Mouse (Mus musculus) kidney, postnatal 0 days (tissue): ENCODE measurements at regions not wholly inside any gene's neighbourhood (a gene's known extent, or its start where the extent isn't known, plus 50 kb on each side); places are given as distances from the start of the nearest gene placed in this dataset.

Source experiments
- ATAC-seq: fragments of 200-750 bp; cut with Nextera tagmentation; replicated peaks from 2 replicates; pipeline ENCODE4 v1.8.0; 2017; ENCODE audit warnings: low read depth, moderate number of reproducible peaks, moderate TSS enrichment, moderate library complexity; ENCODE audit not compliant: low FRiP score
- DNase-seq: peaks from one replicate; pipeline ENCODE4 v3.0.0-alpha.2; 2016; ENCODE audit warnings: low spot score
- H3K27ac ChIP-seq: fragments of 300-500 bp; sonication (generic); 2 replicates; pipeline ENCODE4 v1.5.1; 2014; ENCODE audit warnings: mild to moderate bottlenecking
- H3K27me3 ChIP-seq: fragments of 300-500 bp; sonication (generic); 2 replicates; pipeline ENCODE4 v1.6.1; 2014; ENCODE audit warnings: low read length, mixed read lengths; ENCODE audit not compliant: insufficient read depth
- H3K36me3 ChIP-seq: fragments of 300-500 bp; sonication (generic); 2 replicates; pipeline ENCODE4 v1.6.1; 2014; ENCODE audit warnings: low read length, mixed read lengths; ENCODE audit not compliant: insufficient read depth
- H3K4me1 ChIP-seq: fragments of 300-500 bp; sonication (generic); replicated peaks from 2 replicates; pipeline ENCODE4 v1.6.1; 2014; ENCODE audit warnings: antibody characterized with exemption, low read length, mixed read lengths; ENCODE audit not compliant: insufficient read depth
- H3K4me2 ChIP-seq: fragments of 300-500 bp; sonication (generic); 2 replicates; pipeline ENCODE4 v1.6.1; 2014; ENCODE audit warnings: mild to moderate bottlenecking, low read length, moderate library complexity, mixed read lengths
- H3K4me3 ChIP-seq: fragments of 300-500 bp; sonication (generic); replicated peaks from 2 replicates; pipeline ENCODE4 v1.5.1; 2014; ENCODE audit warnings: low read depth, low read length
- H3K9ac ChIP-seq: fragments of 300-500 bp; sonication (generic); 2 replicates; pipeline ENCODE4 v1.6.1; 2014; ENCODE audit warnings: low read depth, low read length
- H3K9me3 ChIP-seq: fragments of 300-500 bp; sonication (generic); replicated peaks from 2 replicates; pipeline ENCODE4 v1.6.1; 2016; ENCODE audit warnings: low read length, inconsistent platforms, mixed read lengths
- CTCF ChIP-seq: IDR thresholded peaks from 2 replicates; pipeline ENCODE4 v1.5.1; 2016; ENCODE audit warnings: antibody characterized with exemption, low read depth, mild to moderate bottlenecking, moderate library complexity
- WGBS: fragments of 180-500 bp; shearing (Covaris S2); extraction: QIAGEN DNeasy Blood & Tissue Kit; methylation state at CpG from one replicate; pipeline ENCODE4 v1.1.7; 2014; 5-methylcytosine and 5-hydroxymethylcytosine counted together

DNA sequence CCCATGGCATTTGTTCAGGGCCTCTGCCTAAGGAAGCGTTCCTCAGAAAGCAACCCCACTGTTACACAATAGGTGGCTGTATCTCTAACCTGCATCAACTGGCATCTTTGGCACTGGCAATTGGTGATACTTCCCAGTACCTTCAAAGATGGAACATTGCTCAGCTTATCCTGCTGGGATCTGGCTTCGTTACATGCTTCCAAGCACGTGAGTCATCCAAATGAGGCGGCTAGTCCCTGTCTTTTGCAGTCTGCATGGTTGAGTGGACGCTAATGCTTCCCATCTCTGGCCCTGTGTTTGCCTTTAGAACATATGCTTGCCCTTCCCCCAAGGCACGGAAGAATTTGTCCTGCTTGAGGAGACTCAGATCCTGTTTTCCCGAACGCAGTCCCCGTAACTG lies 380.2 kb downstream of the Atp23 start:
- WGBS = 38% methylated on average over 9 of the region's 9 CpGs
- DNase-seq = peak; percentile 5
- no peak overlapping the region for H3K9ac ChIP-seq
- no peak overlapping the region for H3K4me3 ChIP-seq
- no peaks in the 10 kb centered on the region for H3K36me3 ChIP-seq
- ATAC-seq = peak; percentile 33; the same call in 1 of the 2 replicates
- H3K4me2 ChIP-seq = no peak overlapping the region
- no peak overlapping the region for H3K27ac ChIP-seq
- H3K4me1 ChIP-seq = no peaks in the 10 kb centered on the region
- H3K27me3 ChIP-seq = no peaks in the 10 kb centered on the region
- TF ChIP-seq CTCF = no peak
- H3K9me3 ChIP-seq = no peaks in the 10 kb centered on the region

DNA sequence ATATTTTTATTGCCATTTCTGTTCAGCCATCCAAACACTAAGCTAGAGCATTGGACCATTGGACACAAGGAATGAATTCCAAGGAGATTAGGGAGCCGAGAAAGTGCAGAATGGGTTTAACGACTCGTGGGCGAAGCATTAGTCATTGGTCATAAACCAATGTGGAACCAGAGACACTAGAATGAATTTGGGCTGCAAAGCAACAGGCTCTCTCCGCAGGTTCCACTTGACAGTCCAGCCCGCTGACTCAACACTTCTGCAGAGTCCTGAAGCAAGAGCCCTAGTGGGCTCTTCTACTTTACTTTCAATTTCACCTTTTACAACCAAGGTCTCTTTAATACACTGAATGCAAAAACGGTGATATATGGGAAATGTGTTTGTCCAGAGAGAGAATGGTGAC lies 388.0 kb downstream of the Atp23 start:
- Histone ChIP-seq H3K27ac (no peak overlapping the region), H3K4me2 (peak overlapping the region; percentile 10; the same call in 1 of the 2 replicates), H3K27me3 (no peaks in the 10 kb centered on the region), H3K9me3 (no peaks in the 10 kb centered on the region), H3K9ac (no peak overlapping the region), H3K4me1 (no peaks in the 10 kb centered on the region), H3K4me3 (no peak overlapping the region), H3K36me3 (no peaks in the 10 kb centered on the region)
- peak; percentile 44 for DNase-seq
- TF ChIP-seq CTCF = no peak
- WGBS = 38% methylated on average over 7 of the region's 7 CpGs
- ATAC-seq = no peak

DNA sequence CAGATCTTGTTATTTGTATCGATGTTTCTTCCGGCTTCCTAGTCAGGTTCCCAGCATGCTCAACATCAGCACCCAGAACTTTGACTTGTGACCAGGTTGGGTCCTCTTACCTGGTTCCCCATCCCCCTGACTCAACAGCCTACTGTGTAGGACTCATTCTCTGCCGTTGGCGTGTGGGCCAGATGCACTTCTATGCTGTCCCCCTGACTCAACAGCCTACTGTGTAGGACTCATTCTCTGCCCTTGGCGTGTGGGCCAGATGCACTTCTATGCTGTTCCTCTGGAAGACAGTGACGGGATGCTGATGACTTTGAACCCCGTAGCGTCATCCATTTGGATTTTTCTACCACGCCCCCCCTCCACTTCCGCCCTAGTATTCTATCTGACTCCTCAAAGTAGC lies 389.6 kb downstream of the Atp23 start:
- WGBS = 95% methylated on average over 10 of the region's 10 CpGs
- ATAC-seq (no peak), DNase-seq (no peak)
- H3K36me3 ChIP-seq = no peaks in the 10 kb centered on the region
- TF ChIP-seq CTCF = no peak
- H3K4me1 ChIP-seq = no peaks in the 10 kb centered on the region
- no peak overlapping the region for H3K4me3 ChIP-seq
- H3K4me2 ChIP-seq = no peak overlapping the region
- H3K9me3 ChIP-seq = no peaks in the 10 kb centered on the region
- no peaks in the 10 kb centered on the region for H3K27me3 ChIP-seq
- H3K27ac ChIP-seq = no peak overlapping the region
- H3K9ac ChIP-seq = no peak overlapping the region

DNA sequence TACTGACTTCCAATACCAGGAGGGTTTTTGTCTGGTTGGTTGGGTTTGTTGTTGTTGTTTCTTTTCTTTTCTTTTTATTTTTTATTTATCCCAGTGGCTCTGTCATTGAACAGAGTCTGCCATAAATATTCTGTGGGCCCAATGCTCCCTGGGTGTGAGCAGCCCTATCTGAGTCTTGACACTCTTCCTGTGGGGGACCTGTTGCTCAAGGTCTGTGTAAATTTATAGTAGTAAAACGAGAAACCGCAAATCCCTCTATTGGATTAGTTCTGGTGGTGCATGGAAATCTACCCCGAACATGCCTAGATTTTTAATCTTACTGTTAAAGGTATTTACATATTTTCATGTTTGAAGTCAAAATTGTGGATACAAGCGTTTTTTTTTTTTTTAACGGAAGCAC lies 395.2 kb downstream of the Atp23 start:
- Histone ChIP-seq H3K9ac (no peak overlapping the region), H3K4me2 (no peak overlapping the region), H3K27me3 (no peaks in the 10 kb centered on the region), H3K36me3 (no peaks in the 10 kb centered on the region), H3K9me3 (no peaks in the 10 kb centered on the region), H3K4me3 (no peak overlapping the region), H3K27ac (no peak overlapping the region), H3K4me1 (no peaks in the 10 kb centered on the region)
- no peak for TF ChIP-seq CTCF
- DNase-seq (no peak), ATAC-seq (no peak)
- 83% methylated on average over 5 of the region's 5 CpGs for WGBS

DNA sequence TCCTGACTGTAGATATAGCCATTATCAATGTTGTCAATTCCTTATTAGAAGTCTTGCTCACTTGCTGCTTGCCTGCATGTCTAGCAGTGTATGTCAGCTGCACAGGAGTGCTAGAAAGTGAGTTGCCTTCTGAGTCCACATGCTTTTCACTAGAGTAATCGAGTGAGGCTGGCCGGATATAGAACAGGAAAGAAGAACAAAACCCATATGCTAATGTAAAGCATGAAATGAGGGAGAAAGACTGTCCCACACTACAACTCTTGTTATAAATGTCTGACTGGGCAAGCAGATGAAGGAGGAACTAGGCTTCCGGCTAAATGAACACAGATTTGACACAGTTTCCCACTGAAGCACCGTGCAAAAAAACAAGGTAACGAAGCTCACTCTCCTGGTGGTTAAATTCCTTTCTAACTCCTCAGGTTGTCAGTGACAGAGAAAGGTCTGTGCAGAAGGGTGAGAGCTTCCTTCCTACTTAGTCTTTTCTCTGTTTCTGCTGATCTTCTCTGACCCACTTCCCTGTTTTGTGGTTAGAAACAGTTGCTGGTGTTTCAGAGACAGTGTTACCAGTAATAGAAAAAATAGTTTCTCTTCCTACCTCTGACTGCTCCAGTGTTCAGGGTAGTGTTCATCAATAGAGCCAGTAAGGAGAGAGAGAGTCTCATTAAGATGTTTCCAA lies 399.0 kb downstream of the Atp23 start:
- Histone ChIP-seq H3K4me1 (no peaks in the 10 kb centered on the region), H3K4me2 (no peak overlapping the region), H3K36me3 (no peaks in the 10 kb centered on the region), H3K27ac (no peak overlapping the region), H3K27me3 (no peaks in the 10 kb centered on the region), H3K4me3 (no peak overlapping the region), H3K9ac (no peak overlapping the region), H3K9me3 (no peaks in the 10 kb centered on the region)
- DNase-seq (no peak), ATAC-seq (no peak)
- WGBS = 71% methylated on average over 5 of the region's 5 CpGs
- no peak for TF ChIP-seq CTCF

DNA sequence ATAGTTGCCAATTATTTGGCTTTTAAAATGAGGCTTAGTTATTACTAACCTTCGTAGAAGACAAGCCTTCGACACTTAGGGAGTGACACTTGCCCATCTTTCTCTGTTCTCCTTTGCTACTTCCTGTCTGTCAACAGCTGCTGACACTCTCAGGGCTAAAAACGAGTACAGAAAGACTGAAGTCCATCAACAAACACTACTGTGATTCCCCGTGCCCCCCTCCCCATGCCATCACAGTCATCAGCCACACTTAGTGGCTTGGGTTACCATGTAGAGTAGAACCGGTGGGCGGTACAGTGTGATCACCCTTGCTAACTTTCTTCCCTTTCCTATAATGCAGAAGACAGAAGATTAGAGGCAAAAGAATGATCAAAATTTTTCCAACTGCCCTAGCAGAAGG lies 402.4 kb downstream of the Atp23 start:
- WGBS = 79% methylated on average over 6 of the region's 6 CpGs
- no peaks in the 10 kb centered on the region for H3K27me3 ChIP-seq
- no peak overlapping the region for H3K27ac ChIP-seq
- no peaks in the 10 kb centered on the region for H3K36me3 ChIP-seq
- no peak for TF ChIP-seq CTCF
- no peak for ATAC-seq
- H3K4me3 ChIP-seq = no peak overlapping the region
- H3K4me2 ChIP-seq = no peak overlapping the region
- no peaks in the 10 kb centered on the region for H3K9me3 ChIP-seq
- no peaks in the 10 kb centered on the region for H3K4me1 ChIP-seq
- DNase-seq = no peak
- no peak overlapping the region for H3K9ac ChIP-seq

DNA sequence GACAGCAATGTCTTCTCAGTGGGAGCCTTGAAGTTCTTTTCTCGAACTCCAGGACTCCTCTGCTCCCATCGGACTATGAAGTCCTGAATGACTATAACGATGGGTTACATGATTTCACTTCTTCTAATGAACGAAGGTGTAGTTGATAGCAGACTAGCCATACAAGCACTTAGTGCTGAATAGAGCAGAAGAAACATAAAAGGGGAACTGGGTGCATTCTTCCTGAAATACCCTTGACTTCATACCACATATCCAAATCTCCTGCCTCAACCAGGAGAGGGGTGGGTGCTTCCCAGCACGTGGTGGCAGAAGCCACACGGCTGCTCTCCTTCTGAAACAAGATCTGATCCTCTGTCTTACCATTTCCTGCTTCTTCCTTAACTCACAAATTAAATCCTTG lies 407.4 kb downstream of the Atp23 start:
- Histone ChIP-seq H3K27ac (no peak overlapping the region), H3K9ac (no peak overlapping the region), H3K27me3 (no peaks in the 10 kb centered on the region), H3K4me2 (no peak overlapping the region), H3K9me3 (no peaks in the 10 kb centered on the region), H3K4me1 (no peaks in the 10 kb centered on the region), H3K4me3 (no peak overlapping the region), H3K36me3 (no peaks in the 10 kb centered on the region)
- ATAC-seq (no peak), DNase-seq (no peak)
- WGBS = 72% methylated on average over 6 of the region's 6 CpGs
- TF ChIP-seq CTCF = no peak
